Mouse (Mus musculus): ENCODE measurements around the gene Wbp1.

DNA sequence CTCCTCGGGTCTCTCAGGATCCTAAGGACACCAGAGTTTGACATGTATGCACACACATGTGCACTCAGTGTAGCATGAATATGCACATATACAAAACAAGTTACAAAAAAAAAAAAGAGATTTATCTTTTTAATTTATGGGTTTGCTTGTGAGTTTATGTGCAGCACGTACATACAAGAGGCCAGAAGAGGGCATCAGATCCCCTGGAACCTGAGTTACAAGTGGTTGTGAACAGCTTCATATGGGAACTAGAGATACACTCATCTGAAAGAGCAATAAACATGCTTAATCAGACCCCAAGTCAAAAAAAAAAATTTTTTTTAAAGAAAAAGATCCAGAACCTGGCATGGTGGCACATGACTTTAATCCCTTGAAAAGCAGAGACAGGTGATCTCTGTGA lies 46.4 kb downstream of the Wbp1 start:
- TF ChIP-seq CTCF (IDR thresholded peaks at IDR 0.05; ENCODE audit: low read depth) (peak; percentile 58), EP300 (optimal IDR thresholded peaks at IDR 0.05) (no peak)
